Mouse (Mus musculus): ENCODE results near the gene G6pc.
"Not testable (repeated sequence)": the region's sequence is repeated elsewhere in the genome, so short reads cannot be mapped to it uniquely, and the experiment has no call there.

G6pc gene

GRCm38 (mm10) chr11:101355916-101356315, 11.4 kb upstream of the G6pc start:
- no peak for DNase-seq (ENCODE audit: low spot score in 2 of 2)

DNA sequence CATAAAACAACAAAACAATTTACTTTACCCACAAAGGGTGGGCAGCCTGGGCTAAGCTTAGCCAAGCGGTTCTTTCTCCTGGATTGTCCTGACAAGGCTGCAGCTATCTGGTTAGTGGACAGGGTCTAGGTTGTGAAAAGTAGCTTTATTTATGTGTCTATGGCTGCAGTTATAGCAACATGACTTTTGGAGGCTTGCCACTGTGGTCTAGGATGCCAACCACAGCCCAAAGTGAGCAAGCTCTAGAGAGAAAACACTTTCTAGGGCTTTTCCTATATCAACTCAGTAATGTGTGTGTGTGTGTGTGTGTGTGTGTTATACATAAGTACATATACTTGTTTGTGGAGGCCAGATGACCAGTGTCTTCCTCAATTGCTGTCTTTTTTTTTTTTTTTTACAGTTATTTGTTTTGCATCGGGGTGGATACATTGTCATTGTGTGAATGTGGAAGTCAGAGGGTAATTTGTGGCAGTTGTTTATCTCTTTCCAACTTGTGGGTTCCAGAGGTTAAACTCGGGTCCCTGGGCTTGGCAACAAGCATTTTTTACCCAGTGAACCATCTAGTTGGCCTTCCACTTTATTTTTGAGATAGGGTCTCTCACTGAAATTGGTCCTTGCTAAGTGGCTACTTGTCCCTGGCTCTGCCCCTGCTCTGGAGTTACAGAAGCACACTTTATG, 9.7 kb upstream of the G6pc start:
- no peak for DNase-seq (ENCODE audit: low spot score in 2 of 2)

DNA sequence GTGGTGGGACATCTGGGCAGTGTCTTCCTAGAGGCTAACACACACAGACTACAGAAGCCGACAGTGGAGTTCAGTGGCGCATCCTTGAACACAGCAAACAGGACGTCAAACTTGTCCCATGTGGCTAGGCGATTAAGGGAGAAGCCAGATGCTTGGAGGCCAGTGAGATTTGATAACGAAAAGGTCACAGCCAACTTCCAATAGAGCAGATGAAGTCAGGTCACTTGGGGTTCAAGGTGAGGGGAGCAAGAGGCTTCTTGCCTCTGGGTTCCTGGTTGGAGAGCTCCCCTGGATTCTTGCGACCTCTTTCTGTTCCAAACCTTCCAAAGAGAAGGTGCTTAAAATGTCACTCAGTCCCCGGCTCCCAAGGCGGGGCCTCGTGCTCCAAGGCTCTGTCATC, 7.6 kb upstream of the G6pc start:
- no peak for DNase-seq (ENCODE audit: low spot score in 2 of 2)

- DNase-seq (ENCODE audit: low spot score in 2 of 2) = no peak
Observed at GRCm38 (mm10) chr11:101360651-101361113, 6.7 kb upstream of the G6pc start.

- DNase-seq (ENCODE audit: low spot score in 2 of 2) = no peak
Observed at GRCm38 (mm10) chr11:101364531-101364931, 2.8 kb upstream of the G6pc start.

- no peak for DNase-seq (ENCODE audit: low spot score in 2 of 2)
Observed at GRCm38 (mm10) chr11:101370141-101370540, 2.8 kb downstream of the G6pc start.

- no peak for DNase-seq (ENCODE audit: low spot score in 2 of 2)
Observed at GRCm38 (mm10) chr11:101374421-101374938, 7.1 kb downstream of the G6pc start.

DNA sequence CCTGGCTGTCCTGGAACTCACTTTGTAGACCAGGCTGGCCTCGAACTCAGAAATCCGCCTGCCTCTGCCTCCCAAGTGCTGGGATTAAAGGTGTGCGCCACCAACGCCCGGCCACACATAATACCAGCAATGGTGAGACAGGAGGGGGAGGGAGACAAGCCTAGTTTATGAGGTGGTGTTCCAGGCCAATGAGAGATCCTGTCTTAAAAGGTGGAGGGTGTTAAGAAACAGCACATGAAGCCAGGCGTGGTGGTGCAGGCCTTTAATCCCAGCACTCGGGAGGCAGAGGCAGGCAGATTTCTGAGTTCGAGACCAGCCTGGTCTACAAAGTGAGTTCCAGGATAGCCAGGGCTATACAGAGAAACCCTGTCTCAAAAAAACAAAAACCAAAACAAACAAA, 10.8 kb downstream of the G6pc start:
- DNase-seq (ENCODE audit: low spot score in 2 of 2) = not testable (repeated sequence)

DNA sequence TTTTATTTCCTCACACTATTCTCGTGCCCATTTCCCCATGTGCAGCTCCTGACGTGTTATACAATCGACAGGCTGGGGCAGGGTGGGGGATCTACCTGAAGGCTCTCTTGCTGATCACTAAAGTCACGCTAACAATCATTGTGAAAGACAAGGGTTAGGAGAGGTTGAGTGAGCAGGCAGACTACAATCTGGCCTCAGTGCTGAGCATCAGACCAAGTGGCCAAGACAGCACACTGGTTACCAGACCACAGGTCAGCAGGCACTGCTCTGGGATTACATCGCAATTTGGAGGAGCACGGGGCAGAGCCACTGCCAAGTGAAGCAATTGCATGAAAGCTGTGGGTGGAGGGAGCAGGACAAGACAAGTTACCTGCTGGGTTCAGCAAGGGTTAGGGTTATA, 11.6 kb downstream of the G6pc start:
- DNase-seq (ENCODE audit: low spot score in 2 of 2) = no peak

- no peak for DNase-seq (ENCODE audit: low spot score in 2 of 2)
Observed at GRCm38 (mm10) chr11:101381817-101382216, 14.5 kb downstream of the G6pc start.

GRCm38 (mm10) chr11:101395110-101395509, 27.7 kb downstream of the G6pc start:
- DNase-seq (ENCODE audit: low spot score in 2 of 2) = peak; percentile 73 to 81

GRCm38 (mm10) chr11:101415306-101415705, 47.9 kb downstream of the G6pc start:
- no peak for DNase-seq (ENCODE audit: low spot score in 2 of 2)

DNA sequence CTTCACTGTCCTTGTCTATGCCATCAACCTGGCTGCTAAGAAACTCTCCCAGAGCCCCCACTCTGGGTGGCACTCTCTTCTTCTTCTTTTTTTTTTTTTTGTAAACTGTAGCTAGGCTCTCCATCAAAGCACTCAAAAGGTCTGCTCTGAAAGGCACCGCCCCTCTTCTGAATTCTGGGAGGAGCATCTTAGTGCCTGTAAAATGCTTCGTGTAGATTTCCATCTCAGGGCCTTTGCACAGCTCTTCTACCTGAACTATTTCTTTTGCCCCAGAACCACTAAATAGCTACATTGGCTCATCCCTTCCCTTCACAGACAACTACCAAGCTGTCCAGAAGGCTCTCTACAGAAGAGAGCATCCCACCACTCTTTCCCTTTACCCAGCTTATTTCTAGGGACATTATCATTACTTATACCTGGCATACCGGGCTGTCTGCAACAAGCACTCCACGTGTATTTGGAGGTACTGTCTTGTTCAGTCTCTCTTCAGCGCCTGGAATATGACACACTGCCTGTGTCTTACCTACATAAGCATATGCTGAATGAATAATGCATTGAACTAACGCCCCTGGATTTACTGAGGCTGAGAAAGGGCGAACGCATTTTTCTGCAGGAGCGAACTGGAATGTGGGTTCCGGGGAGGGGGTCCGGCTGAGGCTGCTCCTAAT, 49.2 kb downstream of the G6pc start:
- DNase-seq (ENCODE audit: low spot score in 2 of 2) = no peak

GRCm38 (mm10) chr11:101417101-101417855, 49.9 kb downstream of the G6pc start, which contains the start of gene Aarsd1:
Gene Aarsd1, minus strand, starts transcription at chr11:101417615.
- DNase-seq (ENCODE audit: low spot score in 2 of 2) = peak; percentile 93

- peak; percentile 55 to 66 for DNase-seq (ENCODE audit: low spot score in 2 of 2)
Observed at GRCm38 (mm10) chr11:101418991-101419390, 51.6 kb downstream of the G6pc start.

- DNase-seq (ENCODE audit: low spot score in 2 of 2) = no peak
Observed at GRCm38 (mm10) chr11:101419610-101420009, 52.2 kb downstream of the G6pc start.

- DNase-seq (ENCODE audit: low spot score in 2 of 2) = no peak
Observed at GRCm38 (mm10) chr11:101420148-101420547, 52.8 kb downstream of the G6pc start.

- DNase-seq (ENCODE audit: low spot score in 2 of 2) = peak; percentile 18 to 63
Observed at GRCm38 (mm10) chr11:101424105-101424851, 56.9 kb downstream of the G6pc start, which contains the start of gene Gm27029. Gene Gm27029, minus strand, starts transcription at chr11:101424796.

DNA sequence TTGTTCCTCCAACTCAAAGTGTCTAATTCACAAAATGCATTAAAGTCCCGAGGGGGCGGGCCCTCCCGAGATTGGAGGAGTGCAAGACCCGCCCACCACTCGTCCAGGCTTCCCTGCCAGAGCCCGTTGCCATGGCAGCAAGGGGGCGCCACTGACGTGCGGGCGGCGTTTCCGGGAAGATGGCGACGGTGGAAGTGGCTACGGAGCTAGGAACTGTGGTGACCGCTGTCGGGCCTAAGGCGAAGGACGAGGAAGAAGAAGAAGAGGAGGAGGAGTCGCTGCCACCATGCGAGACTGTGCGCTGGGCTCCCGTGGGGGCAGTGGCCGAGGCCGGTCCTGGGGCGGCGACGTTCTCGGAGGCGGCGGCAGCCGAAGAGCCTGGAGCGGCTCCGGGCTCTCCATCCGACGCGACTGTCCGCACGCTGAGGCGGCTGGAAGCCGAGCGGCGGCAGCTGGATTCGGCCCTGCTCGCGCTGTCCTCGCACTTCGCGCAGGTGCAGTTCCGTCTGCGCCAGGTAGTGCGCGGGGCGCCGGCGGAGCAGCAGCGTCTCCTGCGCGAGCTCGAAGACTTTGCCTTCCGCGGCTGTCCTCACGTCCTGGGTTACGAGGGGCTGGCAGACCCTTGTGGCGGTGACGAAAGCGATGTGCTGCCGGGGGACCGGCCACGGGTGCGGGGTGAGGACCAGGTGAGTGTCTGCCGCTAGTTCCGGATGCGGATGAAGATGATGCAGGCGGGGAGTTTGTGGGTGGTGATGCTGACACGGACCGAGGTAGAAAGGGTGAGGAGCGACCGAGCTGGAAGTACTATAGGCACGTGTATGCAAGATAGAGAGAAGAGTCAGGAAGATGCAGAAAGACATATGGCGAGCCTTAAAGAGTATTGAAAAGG, 57.8 kb downstream of the G6pc start, which contains the start of the genes Rundc1 and Ptges3l:
Gene Rundc1 (plus strand): TSS at position 161 of the 889 bp plus-strand sequence.
Gene Ptges3l (minus strand): TSS at position 409 of the 889 bp plus-strand sequence.
- DNase-seq (ENCODE audit: low spot score in 2 of 2) = peak; percentile 98 to 99

GRCm38 (mm10) chr11:101426165-101426564, 58.8 kb downstream of the G6pc start:
- DNase-seq (ENCODE audit: low spot score in 2 of 2) = no peak
